Mouse (Mus musculus): ENCODE measurements around the gene Lrwd1. TPM values are rescaled to one million over a fixed set of nuclear protein-coding genes. Genes with fewer than 3 reads are reported as not detected.

Gene Lrwd1
- total and polyA plus RNA-seq, 3 experiments = 98.2 to 133 TPM; not detected in 1

DNA sequence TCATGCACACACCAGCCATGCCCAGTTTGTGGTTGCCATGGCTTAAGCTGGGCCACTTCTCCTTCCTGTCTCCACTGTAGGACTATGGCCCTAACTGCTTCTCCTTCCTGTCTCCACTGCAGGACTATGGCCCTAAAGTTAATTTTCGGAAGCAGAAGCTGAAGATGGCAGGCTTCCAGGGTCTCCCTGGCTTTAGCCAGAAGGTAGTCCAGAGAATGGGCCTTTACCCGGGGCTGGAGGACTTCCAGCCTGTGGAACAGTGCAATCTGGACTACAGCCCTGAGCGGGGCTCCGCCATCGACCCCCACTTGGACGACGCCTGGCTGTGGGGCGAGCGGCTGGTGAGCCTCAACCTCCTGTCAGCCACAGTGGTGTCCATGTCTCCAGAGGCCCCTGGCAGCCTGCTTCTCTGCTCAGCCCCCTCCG, 4.2 kb upstream of the Lrwd1 start:
- H3K9me3 ChIP-seq (replicated peaks; ENCODE audit: insufficient read depth, low read length) = no peaks in the 10 kb centered on the region
- peaks cover 19% of the 10 kb centered on the region for H3K79me2 ChIP-seq (ENCODE audit: control insufficient read depth, insufficient read depth, low read length, poor library complexity)
- H3K4me3 ChIP-seq (ENCODE audit: control insufficient read depth in 1 of 2, insufficient read depth in 1 of 2, low read depth in 2 of 2, low read length in 2 of 2) = no peak overlapping the region
- peaks cover 2 to 8% of the 10 kb centered on the region in 2 experiments; a peak in 3 of 4 replicates for H3K36me3 ChIP-seq (ENCODE audit: control insufficient read depth in 1 of 2, insufficient read depth in 2 of 2, low read length in 2 of 2)
- no peaks in the 10 kb centered on the region for H3K27me3 ChIP-seq (ENCODE audit: control insufficient read depth in 1 of 2, insufficient read depth in 2 of 2, low read length in 2 of 2)
- no peak overlapping the region for H3K27ac ChIP-seq (ENCODE audit: control insufficient read depth, low read depth, low read length)
- H3K4me1 ChIP-seq (ENCODE audit: control insufficient read depth in 1 of 2, insufficient read depth in 2 of 2, low read length in 2 of 2) = peaks cover 8 to 24% of the 10 kb centered on the region in 2 experiments
- DNase-seq (ENCODE audit: low read depth, low spot score) = no peak
- no peak for TF ChIP-seq GABPA (IDR thresholded peaks at IDR 0.05; ENCODE audit: low read depth, low read length)
- TF ChIP-seq POLR2AphosphoS5 (IDR thresholded peaks at IDR 0.05; ENCODE audit: borderline replicate concordance, low read depth, low read length) = no peak
- no peak for TF ChIP-seq MAZ (IDR thresholded peaks at IDR 0.05; ENCODE audit: low read depth, low read length)
- TF ChIP-seq E2F4 (IDR thresholded peaks at IDR 0.05; ENCODE audit: borderline replicate concordance, low read depth, low read length) = no peak
- no peak for TF ChIP-seq MYC (IDR thresholded peaks at IDR 0.05; ENCODE audit: low read depth, low read length)
- H3K9ac ChIP-seq (ENCODE audit: control insufficient read depth, low read depth, low read length, poor library complexity, severe bottlenecking) = no peak overlapping the region

DNA sequence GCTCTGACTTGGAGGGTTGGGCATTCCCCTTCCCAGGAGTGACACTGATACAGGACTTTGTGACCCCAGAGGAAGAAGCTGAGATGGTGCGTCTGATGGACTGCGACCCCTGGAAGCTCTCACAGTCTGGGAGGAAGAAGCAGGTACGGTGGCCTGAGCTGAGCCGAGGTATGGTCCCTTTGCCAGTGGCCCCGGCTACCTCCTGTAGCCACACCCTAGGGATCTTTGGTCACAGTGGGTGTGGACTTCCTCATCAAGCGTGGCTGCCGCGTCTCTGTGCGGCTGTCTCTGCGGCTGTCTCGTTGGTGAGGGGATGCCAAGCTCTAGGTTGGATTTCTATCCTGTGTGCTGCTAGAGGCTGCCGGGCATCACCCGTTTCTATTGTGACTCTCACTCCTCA, 3.5 kb upstream of the Lrwd1 start:
- Histone ChIP-seq H3K9ac (ENCODE audit: control insufficient read depth, low read depth, low read length, poor library complexity, severe bottlenecking) (no peak overlapping the region), H3K79me2 (ENCODE audit: control insufficient read depth, insufficient read depth, low read length, poor library complexity) (peaks cover 26% of the 10 kb centered on the region), H3K4me1 (ENCODE audit: control insufficient read depth in 1 of 2, insufficient read depth in 2 of 2, low read length in 2 of 2) (peaks cover 7 to 23% of the 10 kb centered on the region in 2 experiments), H3K27ac (ENCODE audit: control insufficient read depth, low read depth, low read length) (no peak overlapping the region), H3K4me3 (ENCODE audit: control insufficient read depth in 1 of 2, insufficient read depth in 1 of 2, low read depth in 2 of 2, low read length in 2 of 2) (no peak overlapping the region), H3K27me3 (ENCODE audit: control insufficient read depth in 1 of 2, insufficient read depth in 2 of 2, low read length in 2 of 2) (no peaks in the 10 kb centered on the region), H3K36me3 (ENCODE audit: control insufficient read depth in 1 of 2, insufficient read depth in 2 of 2, low read length in 2 of 2) (peaks cover 2 to 11% of the 10 kb centered on the region in 2 experiments; a peak in 3 of 4 replicates), H3K9me3 (replicated peaks; ENCODE audit: insufficient read depth, low read length) (no peaks in the 10 kb centered on the region)
- no peak for TF ChIP-seq MEF2A (IDR thresholded peaks at IDR 0.05; ENCODE audit: extremely low read depth, insufficient replicate concordance, low read depth, low read length, poor library complexity, severe bottlenecking)
- TF ChIP-seq MYB (IDR thresholded peaks at IDR 0.05; ENCODE audit: low read depth, low read length) = no peak
- no peak for TF ChIP-seq SIN3A (IDR thresholded peaks at IDR 0.05; ENCODE audit: low read length)
- no peak for TF ChIP-seq TBP (IDR thresholded peaks at IDR 0.05; ENCODE audit: low read depth, low read length)
- no peak for TF ChIP-seq POLR2AphosphoS5 (IDR thresholded peaks at IDR 0.05; ENCODE audit: borderline replicate concordance, low read depth, low read length)
- TF ChIP-seq POLR2A (IDR thresholded peaks at IDR 0.05; ENCODE audit: control insufficient read depth in 1 of 2, insufficient read depth in 1 of 2, low read depth in 1 of 2, low read length in 2 of 2, poor library complexity in 1 of 2) = no peak
- no peak for TF ChIP-seq GATA1 (IDR thresholded peaks at IDR 0.05; ENCODE audit: low read depth, low read length)
- no peak for DNase-seq (ENCODE audit: low read depth, low spot score)

DNA sequence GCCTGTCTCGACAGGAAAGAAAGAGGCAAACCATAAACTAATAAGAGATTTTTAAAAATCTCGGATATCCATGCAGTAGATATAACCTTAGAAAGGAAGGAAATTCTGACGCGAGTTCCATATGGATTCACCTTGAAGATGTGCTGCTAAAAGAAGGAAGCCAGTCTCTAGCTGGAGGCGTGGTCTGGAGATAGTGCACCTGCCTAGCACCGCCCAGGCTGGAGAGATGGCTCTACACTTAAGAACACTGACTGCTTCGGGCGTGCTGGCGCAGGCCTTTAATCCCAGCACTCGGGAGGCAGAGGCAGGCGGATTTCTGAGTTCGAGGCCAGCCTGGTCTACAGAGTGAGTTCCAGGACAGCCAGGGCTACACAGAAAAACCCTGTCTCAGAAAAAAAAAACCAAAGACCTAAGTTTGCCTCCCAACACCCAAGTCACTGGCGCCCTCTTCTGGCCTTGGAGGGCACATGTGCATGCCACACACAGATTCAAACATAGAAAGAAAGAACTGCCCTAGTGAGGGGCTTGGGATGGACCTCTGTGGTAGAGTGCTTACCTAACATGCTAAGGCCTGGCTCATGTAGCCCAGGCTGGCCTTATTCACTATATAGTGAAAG, 1.9 kb upstream of the Lrwd1 start:
- Histone ChIP-seq H3K36me3 (ENCODE audit: control insufficient read depth in 1 of 2, insufficient read depth in 2 of 2, low read length in 2 of 2) (peaks cover 2 to 11% of the 10 kb centered on the region in 2 experiments; a peak in 3 of 4 replicates), H3K27me3 (ENCODE audit: control insufficient read depth in 1 of 2, insufficient read depth in 2 of 2, low read length in 2 of 2) (no peaks in the 10 kb centered on the region), H3K9ac (ENCODE audit: control insufficient read depth, low read depth, low read length, poor library complexity, severe bottlenecking) (no peak overlapping the region), H3K4me3 (ENCODE audit: control insufficient read depth in 1 of 2, insufficient read depth in 1 of 2, low read depth in 2 of 2, low read length in 2 of 2) (peak overlapping the region in 1 of 2 experiments; percentile 25; a peak in 1 of 4 replicates), H3K27ac (ENCODE audit: control insufficient read depth, low read depth, low read length) (no peak overlapping the region), H3K79me2 (ENCODE audit: control insufficient read depth, insufficient read depth, low read length, poor library complexity) (peaks cover 29% of the 10 kb centered on the region), H3K4me1 (ENCODE audit: control insufficient read depth in 1 of 2, insufficient read depth in 2 of 2, low read length in 2 of 2) (peaks cover 7 to 17% of the 10 kb centered on the region in 2 experiments), H3K9me3 (replicated peaks; ENCODE audit: insufficient read depth, low read length) (no peaks in the 10 kb centered on the region)
- DNase-seq (ENCODE audit: low read depth, low spot score) = peak; percentile 78
- TF ChIP-seq MEF2A (IDR thresholded peaks at IDR 0.05; ENCODE audit: extremely low read depth, insufficient replicate concordance, low read depth, low read length, poor library complexity, severe bottlenecking) (no peak), NELFE (IDR thresholded peaks at IDR 0.05; ENCODE audit: low read depth, low read length) (no peak), ZKSCAN1 (IDR thresholded peaks at IDR 0.05; ENCODE audit: low read depth, low read length) (no peak), SIN3A (IDR thresholded peaks at IDR 0.05; ENCODE audit: low read length) (peak; percentile 28; the same call in 1 of the 2 replicates), TCF12 (IDR thresholded peaks at IDR 0.05; ENCODE audit: low read depth, low read length) (no peak), MAX (IDR thresholded peaks at IDR 0.05; ENCODE audit: low read length) (no peak), HCFC1 (IDR thresholded peaks at IDR 0.05; ENCODE audit: low read depth, low read length) (peak; percentile 18; the same call in 1 of the 2 replicates), MAFK (IDR thresholded peaks at IDR 0.05; ENCODE audit: borderline replicate concordance, low read depth, low read length) (no peak), EP300 (IDR thresholded peaks at IDR 0.05; ENCODE audit: low read depth in 1 of 2, low read length in 2 of 2) (no peak), USF2 (IDR thresholded peaks at IDR 0.05; ENCODE audit: borderline replicate concordance in 1 of 2, insufficient read depth in 1 of 2, low read depth in 1 of 2, low read length in 2 of 2) (no peak), SMC3 (IDR thresholded peaks at IDR 0.05; ENCODE audit: low read depth, low read length) (peak; percentile 46), MXI1 (IDR thresholded peaks at IDR 0.05; ENCODE audit: low read depth, low read length) (peak; percentile 63), MAZ (IDR thresholded peaks at IDR 0.05; ENCODE audit: low read depth, low read length) (no peak), E2F4 (IDR thresholded peaks at IDR 0.05; ENCODE audit: borderline replicate concordance, low read depth, low read length) (no peak), ELF1 (IDR thresholded peaks at IDR 0.05; ENCODE audit: low read depth, low read length) (no peak), ZMIZ1 (IDR thresholded peaks at IDR 0.05; ENCODE audit: low read depth, low read length) (no peak), TBP (IDR thresholded peaks at IDR 0.05; ENCODE audit: low read depth, low read length) (peak; percentile 28; the same call in 1 of the 2 replicates), MYC (IDR thresholded peaks at IDR 0.05; ENCODE audit: low read depth, low read length) (peak; percentile 66)
